Mouse (Mus musculus): ENCODE data around the gene Zbtb24. TPM values are rescaled to one million over a fixed set of nuclear protein-coding genes. Genes with fewer than 3 reads are reported as not detected.

Zbtb24 gene
- total RNA-seq, 2 experiments from 2014 or later = 17.9 to 22.7 TPM

- H3K27ac ChIP-seq = no peak overlapping the region
- TF ChIP-seq CTCF (conservative IDR thresholded peaks at IDR 0.05) = no peak
- no peak for DNase-seq (ENCODE audit: low spot score in 2 of 2)
These were observed 2.0 kb upstream of the Zbtb24 start for GRCm38 (mm10) chr10:41448216-41448615.

GRCm38 (mm10) chr10:41449684-41450083 is 499 bp upstream of the Zbtb24 start:
- Histone ChIP-seq H3K4me3 (peak overlapping the region; percentile 84), H3K27ac (peak overlapping the region; percentile 93)
- TF ChIP-seq CTCF (conservative IDR thresholded peaks at IDR 0.05) = no peak
- peak; percentile 21 to 30 for DNase-seq (ENCODE audit: low spot score in 2 of 2)

More at GRCm38 (mm10) chr10:41448216-41448615, 2.0 kb upstream of the Zbtb24 start:
- H3K4me3 ChIP-seq = no peak overlapping the region

GRCm38 (mm10) chr10:41450780-41451522 is 768 bp downstream of the Zbtb24 start:
- no peak for TF ChIP-seq CTCF (conservative IDR thresholded peaks at IDR 0.05)
- peak overlapping the region; percentile 84 for H3K4me3 ChIP-seq
- peak overlapping the region; percentile 93 for H3K27ac ChIP-seq
- DNase-seq (ENCODE audit: low spot score in 2 of 2) = no peak

GRCm38 (mm10) chr10:41451656-41452055 is 1.5 kb downstream of the Zbtb24 start:
- no peak for DNase-seq (ENCODE audit: low spot score in 2 of 2)
- no peak overlapping the region for H3K27ac ChIP-seq
- TF ChIP-seq CTCF (conservative IDR thresholded peaks at IDR 0.05) = no peak
- H3K4me3 ChIP-seq = no peak overlapping the region

GRCm38 (mm10) chr10:41452791-41453190 is 2.6 kb downstream of the Zbtb24 start:
- Histone ChIP-seq H3K27ac (no peak overlapping the region), H3K4me3 (no peak overlapping the region)
- TF ChIP-seq CTCF (conservative IDR thresholded peaks at IDR 0.05) = no peak
- DNase-seq (ENCODE audit: low spot score in 2 of 2) = no peak

- Histone ChIP-seq H3K4me3 (no peak overlapping the region), H3K27ac (no peak overlapping the region)
- TF ChIP-seq CTCF (conservative IDR thresholded peaks at IDR 0.05) = no peak
- no peak for DNase-seq (ENCODE audit: low spot score in 2 of 2)
These were observed 9.8 kb downstream of the Zbtb24 start for GRCm38 (mm10) chr10:41459990-41460389.

- Histone ChIP-seq H3K27ac (no peak overlapping the region), H3K4me3 (no peak overlapping the region)
- no peak for TF ChIP-seq CTCF (conservative IDR thresholded peaks at IDR 0.05)
- no peak for DNase-seq (ENCODE audit: low spot score in 2 of 2)
These were observed 10.3 kb downstream of the Zbtb24 start for GRCm38 (mm10) chr10:41460501-41460900.

- TF ChIP-seq CTCF (conservative IDR thresholded peaks at IDR 0.05) = no peak
- no peak for DNase-seq (ENCODE audit: low spot score in 2 of 2)
- H3K27ac ChIP-seq = no peak overlapping the region
- H3K4me3 ChIP-seq = no peak overlapping the region
These were observed 11.0 kb downstream of the Zbtb24 start for GRCm38 (mm10) chr10:41461057-41461722.

GRCm38 (mm10) chr10:41464401-41464955 is 14.3 kb downstream of the Zbtb24 start:
- H3K27ac ChIP-seq = no peak overlapping the region; the same call in 1 of the 2 replicates
- DNase-seq (ENCODE audit: low spot score in 2 of 2) = no peak
- TF ChIP-seq CTCF (conservative IDR thresholded peaks at IDR 0.05) = no peak

GRCm38 (mm10) chr10:41467325-41467724 is 17.1 kb downstream of the Zbtb24 start:
- H3K27ac ChIP-seq = no peak overlapping the region
- no peak for TF ChIP-seq CTCF (conservative IDR thresholded peaks at IDR 0.05)
- H3K4me3 ChIP-seq = no peak overlapping the region

More at GRCm38 (mm10) chr10:41464401-41464955, 14.3 kb downstream of the Zbtb24 start:
- H3K4me3 ChIP-seq = no peak overlapping the region

GRCm38 (mm10) chr10:41470693-41471092 is 20.5 kb downstream of the Zbtb24 start:
- no peak for TF ChIP-seq CTCF (conservative IDR thresholded peaks at IDR 0.05)
- Histone ChIP-seq H3K4me3 (no peak overlapping the region), H3K27ac (no peak overlapping the region)
- DNase-seq (ENCODE audit: low spot score in 2 of 2) = no peak

More at GRCm38 (mm10) chr10:41467325-41467724, 17.1 kb downstream of the Zbtb24 start:
- DNase-seq (ENCODE audit: low spot score in 2 of 2) = no peak

GRCm38 (mm10) chr10:41472534-41472933 is 22.4 kb downstream of the Zbtb24 start:
- Histone ChIP-seq H3K4me3 (no peak overlapping the region), H3K27ac (no peak overlapping the region)
- TF ChIP-seq CTCF (conservative IDR thresholded peaks at IDR 0.05) = no peak
- no peak for DNase-seq (ENCODE audit: low spot score in 2 of 2)

- Histone ChIP-seq H3K4me3 (no peak overlapping the region), H3K27ac (no peak overlapping the region)
- TF ChIP-seq CTCF (conservative IDR thresholded peaks at IDR 0.05) = no peak
- DNase-seq (ENCODE audit: low spot score in 2 of 2) = no peak
These were observed 22.8 kb downstream of the Zbtb24 start for GRCm38 (mm10) chr10:41472962-41473481.

Measured in layer of hippocampus, adult 2 months (tissue).